Mouse (Mus musculus) embryo, embryonic 11.5 days (tissue): ENCODE measurements at regions not wholly inside any gene's neighbourhood (a gene's known extent, or its start where the extent isn't known, plus 50 kb on each side); places are given as distances from the start of the nearest gene placed in this dataset.

Source experiments
- DNase-seq: peaks from one replicate; pipeline ENCODE4 v3.0.0-alpha.2; 2012; ENCODE audit warnings: low read depth, low spot score

DNA sequence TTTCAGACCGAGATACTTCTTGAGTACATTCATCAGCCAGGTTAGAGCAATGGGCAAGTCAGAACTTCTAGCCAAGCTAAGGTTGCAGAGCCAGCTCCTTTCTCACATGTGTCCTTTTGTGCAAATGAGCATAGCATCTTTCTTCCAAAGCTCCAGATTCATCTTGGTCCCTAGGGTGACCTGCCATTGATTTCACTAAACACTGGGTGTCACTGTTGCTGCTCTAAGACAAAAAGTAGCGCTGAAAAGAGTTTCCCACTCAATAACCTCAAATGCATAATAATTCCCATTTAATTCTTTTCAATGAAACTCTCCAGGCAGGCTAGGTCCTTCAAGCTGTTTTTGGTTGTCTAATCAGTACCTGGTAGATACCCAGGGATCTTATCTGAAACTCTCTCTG, 688.6 kb upstream of the BB014433 start:
- DNase-seq = no peak

- DNase-seq = no peak
Measured at GRCm38 (mm10) chr8:15731324-15731723, 685.4 kb upstream of the BB014433 start.

DNA sequence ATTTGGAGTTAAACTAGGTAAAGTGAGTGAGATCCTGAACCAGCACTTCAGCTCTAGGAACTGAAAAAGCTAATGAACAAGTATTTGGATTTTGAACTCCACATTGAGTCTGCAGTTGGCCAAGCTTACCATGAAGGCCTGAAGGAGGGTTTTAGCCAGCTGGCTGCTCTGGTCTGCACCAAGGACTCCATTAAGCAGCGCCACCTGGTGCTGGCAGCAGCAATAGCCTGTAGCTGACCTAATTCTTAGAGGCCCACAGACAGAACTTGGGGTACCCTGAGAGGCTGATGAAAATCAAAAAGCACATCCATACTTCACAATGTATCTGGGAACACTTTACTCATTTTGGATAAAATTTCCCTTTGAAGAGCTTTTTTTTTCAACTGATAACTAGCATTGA, 683.2 kb upstream of the BB014433 start:
- DNase-seq = peak; percentile 20

GRCm38 (mm10) chr8:15726310-15726709, 680.4 kb upstream of the BB014433 start:
- no peak for DNase-seq
